Mouse (Mus musculus) myocyte (in vitro differentiated cells): ENCODE data around the gene Fbxl20. TPM values are rescaled to one million over a fixed set of nuclear protein-coding genes. Genes with fewer than 3 reads are reported as not detected.

Experiments used
- H3K27me3 ChIP-seq: one replicate; pipeline ENCODE4 v1.6.1; 2011; ENCODE audit not compliant: control insufficient read depth, insufficient read depth, insufficient read length
- H3K36me3 ChIP-seq: one replicate; pipeline ENCODE4 v1.6.1; 2011; ENCODE audit not compliant: control insufficient read depth, insufficient read depth
- H3K4me2 ChIP-seq: one replicate; pipeline ENCODE4 v1.6.1; 2011; ENCODE audit warnings: low read depth, control low read depth
- H3K4me3 ChIP-seq: one replicate; pipeline ENCODE4 v1.5.1; 2011; ENCODE audit warnings: mild to moderate bottlenecking, control low read depth, moderate library complexity
- H3K79me2 ChIP-seq: one replicate; pipeline ENCODE4 v1.6.1; 2011; ENCODE audit not compliant: control insufficient read depth, insufficient read depth
- H3ac ChIP-seq: one replicate; pipeline ENCODE4 v1.6.1; 2011; ENCODE audit not compliant: control insufficient read depth, insufficient read length
- CEBPB ChIP-seq: IDR thresholded peaks from 2 replicates; pipeline ENCODE4 v1.6.1; 2011; ENCODE audit warnings: mild to moderate bottlenecking, moderate library complexity; ENCODE audit not compliant: poor library complexity, insufficient read depth, severe bottlenecking
- E2F4 ChIP-seq: IDR thresholded peaks from one replicate; pipeline ENCODE4 v1.6.1; 2011; ENCODE audit warnings: mild to moderate bottlenecking, control low read depth, moderate library complexity; ENCODE audit not compliant: insufficient read depth
- MAX ChIP-seq: IDR thresholded peaks from one replicate; pipeline ENCODE4 v1.6.1; 2011; ENCODE audit warnings: low read depth, mild to moderate bottlenecking, control low read depth
- MYOD1 ChIP-seq, 3 experiments: IDR thresholded peaks; one replicate each; pipeline ENCODE4 v1.6.1; 2011; ENCODE audit warnings: control low read depth in 2 of 3, low read depth in 2 of 3, mild to moderate bottlenecking in 2 of 3, moderate library complexity in 1 of 3; ENCODE audit not compliant: insufficient read length in 2 of 3, control insufficient read depth in 1 of 3
- MYOG ChIP-seq, 3 experiments: IDR thresholded peaks; one replicate each; pipeline ENCODE4 v1.6.1; 2011; ENCODE audit warnings: control low read depth in 2 of 3, low read depth in 2 of 3, mild to moderate bottlenecking in 2 of 3; ENCODE audit not compliant: insufficient read length in 2 of 3, control insufficient read depth in 1 of 3, insufficient read depth in 1 of 3
- POLR2A ChIP-seq: IDR thresholded peaks from one replicate; pipeline ENCODE4 v1.6.1; 2011; ENCODE audit warnings: low read depth, mild to moderate bottlenecking, control low read depth, moderate library complexity; ENCODE audit not compliant: insufficient read length
- POLR2AphosphoS2 ChIP-seq: IDR thresholded peaks from one replicate; pipeline ENCODE4 v1.6.1; 2011; ENCODE audit warnings: low read depth, control low read depth; ENCODE audit not compliant: insufficient read length
- REST ChIP-seq: IDR thresholded peaks from one replicate; pipeline ENCODE4 v1.6.1; 2011; ENCODE audit warnings: mild to moderate bottlenecking, control low read depth, moderate library complexity; ENCODE audit not compliant: insufficient read depth, insufficient read length
- SRF ChIP-seq: IDR thresholded peaks from one replicate; pipeline ENCODE4 v1.6.1; 2011; ENCODE audit warnings: low read depth; ENCODE audit not compliant: control insufficient read depth, insufficient read length
- TCF12 ChIP-seq: IDR thresholded peaks from one replicate; pipeline ENCODE4 v1.6.1; 2011; ENCODE audit warnings: mild to moderate bottlenecking, control low read depth; ENCODE audit not compliant: poor library complexity, insufficient read depth, severe bottlenecking
- TCF3 ChIP-seq: IDR thresholded peaks from one replicate; pipeline ENCODE4 v1.6.1; 2011; ENCODE audit warnings: low read depth, control low read depth; ENCODE audit not compliant: insufficient read length
- USF1 ChIP-seq: IDR thresholded peaks from one replicate; pipeline ENCODE4 v1.6.1; 2011; ENCODE audit warnings: low read depth, mild to moderate bottlenecking, control low read depth, moderate library complexity
- polyA plus RNA-seq: library from polyadenylated mRNA; unstranded; fragments of >200 nt; fragmentation: generic; extraction: Trizol; gene quantifications from one replicate; pipeline ENCODE4 v1.2.1, GENCODE M21; 2012; ENCODE audit warnings: missing spikeins

Gene Fbxl20
- polyA plus RNA-seq, 1 experiment = 5.9 TPM

GRCm38 (mm10) chr11:98082745-98083144 lies 67.5 kb downstream of the Fbxl20 start:
- TF ChIP-seq POLR2A = no peak
- TF ChIP-seq TCF3 = no peak
- no peak for TF ChIP-seq REST
- TF ChIP-seq MYOD1 (IDR thresholded peaks at IDR 0.05; ENCODE audit: control insufficient read depth in 1 of 3, insufficient read length in 2 of 3, low read depth in 2 of 3) = no peak
- TF ChIP-seq SRF = no peak
- no peak for TF ChIP-seq E2F4
- TF ChIP-seq CEBPB = no peak
- TF ChIP-seq USF1 = no peak
- Histone ChIP-seq H3K79me2 (no peaks in the 10 kb centered on the region), H3K27me3 (no peaks in the 10 kb centered on the region), H3ac (no peak overlapping the region), H3K36me3 (no peaks in the 10 kb centered on the region), H3K4me3 (no peak overlapping the region), H3K4me2 (no peak overlapping the region)

DNA sequence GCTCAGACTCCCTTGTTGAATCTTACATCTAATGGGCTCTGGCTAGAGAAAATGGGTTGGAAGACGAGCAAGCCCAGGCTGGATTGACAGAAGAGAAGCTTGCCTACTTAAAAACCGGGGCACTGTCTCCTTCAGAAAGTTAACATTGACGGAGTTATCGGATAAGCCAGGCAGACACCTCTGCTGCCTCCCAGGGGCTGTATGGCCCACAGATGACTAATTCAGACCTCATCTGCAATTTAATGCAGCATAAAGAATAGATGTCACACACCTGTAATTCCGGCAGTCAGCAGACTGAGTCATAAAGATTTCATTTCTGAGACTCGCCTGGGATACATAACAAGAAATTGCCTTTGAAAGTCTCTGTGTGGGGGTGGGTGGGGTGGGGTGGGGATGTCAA lies 69.8 kb downstream of the Fbxl20 start:
- TF ChIP-seq SRF (no peak), TCF3 (no peak), USF1 (no peak), MAX (no peak), MYOD1 (IDR thresholded peaks at IDR 0.05; ENCODE audit: control insufficient read depth in 1 of 3, insufficient read length in 2 of 3, low read depth in 2 of 3) (no peak), POLR2AphosphoS2 (no peak), MYOG (IDR thresholded peaks at IDR 0.05; ENCODE audit: control insufficient read depth in 1 of 3, insufficient read depth in 1 of 3, insufficient read length in 2 of 3, low read depth in 2 of 3) (no peak), REST (no peak), E2F4 (no peak), TCF12 (no peak)
- Histone ChIP-seq H3K4me2 (no peak overlapping the region), H3K27me3 (no peaks in the 10 kb centered on the region), H3K36me3 (no peaks in the 10 kb centered on the region), H3K4me3 (no peak overlapping the region), H3K79me2 (no peaks in the 10 kb centered on the region), H3ac (no peak overlapping the region)

DNA sequence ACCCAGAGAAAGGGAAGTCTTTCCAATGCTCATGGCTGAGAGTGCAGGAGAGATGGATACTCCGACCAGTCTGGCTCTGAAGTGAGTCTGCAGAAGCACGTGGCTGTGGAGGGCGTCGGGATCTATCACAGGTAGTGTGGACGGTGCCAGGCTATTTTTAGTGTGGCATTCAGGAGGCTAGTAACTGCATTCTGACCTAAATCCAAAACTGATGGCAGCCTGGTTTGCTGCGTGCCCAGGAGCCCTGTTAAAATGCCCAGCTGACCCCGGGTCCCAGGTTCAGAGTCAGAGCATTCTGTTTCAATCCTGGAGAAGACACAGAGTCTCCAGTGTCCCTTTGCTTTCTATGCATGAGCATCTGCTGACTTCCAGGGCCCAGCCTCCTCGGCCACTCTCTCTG lies 73.1 kb downstream of the Fbxl20 start:
- no peaks in the 10 kb centered on the region for H3K36me3 ChIP-seq
- TF ChIP-seq POLR2A (no peak), E2F4 (no peak), SRF (no peak), MYOG (IDR thresholded peaks at IDR 0.05; ENCODE audit: control insufficient read depth in 1 of 3, insufficient read depth in 1 of 3, insufficient read length in 2 of 3, low read depth in 2 of 3) (no peak), TCF3 (no peak), TCF12 (no peak), MYOD1 (IDR thresholded peaks at IDR 0.05; ENCODE audit: control insufficient read depth in 1 of 3, insufficient read length in 2 of 3, low read depth in 2 of 3) (no peak), POLR2AphosphoS2 (no peak), CEBPB (no peak)
- no peaks in the 10 kb centered on the region for H3K79me2 ChIP-seq
- H3K27me3 ChIP-seq = no peaks in the 10 kb centered on the region
- no peak overlapping the region for H3K4me3 ChIP-seq
- no peak overlapping the region for H3K4me2 ChIP-seq
- no peak overlapping the region for H3ac ChIP-seq

- Histone ChIP-seq H3K79me2 (no peaks in the 10 kb centered on the region), H3K4me3 (no peak overlapping the region), H3K4me2 (peak overlapping the region; percentile 39), H3K27me3 (no peaks in the 10 kb centered on the region), H3K36me3 (no peaks in the 10 kb centered on the region), H3ac (no peak overlapping the region)
- TF ChIP-seq MAX (no peak), TCF12 (no peak), CEBPB (no peak)
These were observed 74.9 kb downstream of the Fbxl20 start for GRCm38 (mm10) chr11:98075195-98075808.

DNA sequence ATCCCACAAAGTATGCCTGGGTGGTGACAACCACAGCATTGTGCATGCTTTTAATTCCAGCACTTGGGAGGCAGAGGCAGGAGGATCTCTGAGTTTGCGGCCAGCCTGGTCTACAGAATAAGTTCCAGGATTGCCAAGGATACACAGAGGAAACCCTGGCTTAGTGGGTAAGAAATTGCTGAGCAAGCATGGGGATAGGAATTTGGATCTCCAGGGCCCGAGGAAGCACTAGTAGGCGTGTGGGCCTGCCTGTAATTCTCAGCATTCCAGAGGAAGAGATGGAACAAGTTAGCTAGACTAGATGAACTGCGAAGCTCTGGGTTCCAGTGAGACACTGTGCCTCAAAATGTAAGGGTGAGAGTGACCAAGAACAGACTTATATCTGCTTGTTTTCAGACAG lies 76.8 kb downstream of the Fbxl20 start:
- no peaks in the 10 kb centered on the region for H3K79me2 ChIP-seq
- no peaks in the 10 kb centered on the region for H3K36me3 ChIP-seq
- TF ChIP-seq MYOG (IDR thresholded peaks at IDR 0.05; ENCODE audit: control insufficient read depth in 1 of 3, insufficient read depth in 1 of 3, insufficient read length in 2 of 3, low read depth in 2 of 3) (no peak), E2F4 (no peak), TCF12 (no peak), POLR2A (no peak)
- no peak overlapping the region for H3K4me3 ChIP-seq
- H3ac ChIP-seq = no peak overlapping the region
- no peaks in the 10 kb centered on the region for H3K27me3 ChIP-seq
- H3K4me2 ChIP-seq = no peak overlapping the region
